Mouse (Mus musculus): ENCODE measurements at regions not wholly inside any gene's neighbourhood (a gene's known extent, or its start where the extent isn't known, plus 50 kb on each side); places are given as distances from the start of the nearest gene placed in this dataset.

DNA sequence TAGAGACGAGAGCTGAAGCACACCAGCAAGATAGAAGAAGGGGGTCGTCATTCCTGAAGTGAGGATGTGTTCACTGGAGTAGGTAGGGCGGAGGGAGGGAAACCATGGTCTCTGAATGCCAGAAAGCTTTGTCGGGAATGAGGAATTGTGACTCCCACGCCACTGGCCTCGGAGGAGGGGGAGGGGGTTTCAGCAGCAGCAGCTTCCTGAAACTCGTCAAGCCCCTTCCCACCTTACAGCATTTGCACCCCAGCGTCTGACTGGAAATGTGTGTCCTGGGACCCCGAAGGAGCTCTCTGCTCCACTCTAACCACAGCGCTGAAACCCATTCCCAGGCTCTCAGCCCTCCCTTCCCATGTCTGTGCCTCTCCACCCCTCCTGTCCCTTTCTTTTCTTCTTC is 342.8 kb upstream of the Adgrl2 start:
- TF ChIP-seq POU5F1 (IDR thresholded peaks at IDR 0.05; ENCODE audit: borderline replicate concordance, low read length) = no peak
- no peak for TF ChIP-seq CTCF (conservative IDR thresholded peaks at IDR 0.05; ENCODE audit: low read length)
- no peak for TF ChIP-seq NANOG (IDR thresholded peaks at IDR 0.05; ENCODE audit: borderline replicate concordance, low read length)
- Histone ChIP-seq H3K9me3 (ENCODE audit: low read length) (no peaks in the 10 kb centered on the region), H3K36me3 (ENCODE audit: insufficient read depth, low read length) (no peaks in the 10 kb centered on the region), H3K4me1 (replicated peaks; ENCODE audit: low read depth, low read length) (peaks cover 14% of the 10 kb centered on the region; the same call in 1 of the 2 replicates), H3K27me3 (ENCODE audit: insufficient read depth, low read length) (peaks cover 14% of the 10 kb centered on the region), H3K4me3 (replicated peaks; ENCODE audit: low read length) (no peak overlapping the region)

DNA sequence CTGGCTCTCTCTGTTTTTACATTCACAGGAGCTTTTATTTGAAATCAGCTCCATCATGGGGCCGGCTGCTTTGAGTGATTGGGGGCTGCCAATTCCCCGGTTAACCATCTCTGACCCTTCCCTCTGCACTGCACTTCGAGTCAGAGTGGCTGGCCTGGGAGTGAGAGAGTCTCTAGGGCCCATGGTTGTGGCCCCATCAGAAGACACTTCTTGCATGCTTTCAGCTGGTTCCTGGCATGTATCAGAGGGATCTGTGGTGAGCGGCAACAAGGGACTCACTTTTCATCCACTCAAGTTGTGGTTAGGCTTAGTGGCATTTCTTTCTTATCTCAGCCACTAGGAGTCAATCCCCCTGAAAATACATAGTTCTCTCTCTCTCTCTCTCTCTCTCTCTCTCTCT is 341.8 kb upstream of the Adgrl2 start:
- H3K9me3 ChIP-seq (ENCODE audit: low read length) = no peaks in the 10 kb centered on the region

DNA sequence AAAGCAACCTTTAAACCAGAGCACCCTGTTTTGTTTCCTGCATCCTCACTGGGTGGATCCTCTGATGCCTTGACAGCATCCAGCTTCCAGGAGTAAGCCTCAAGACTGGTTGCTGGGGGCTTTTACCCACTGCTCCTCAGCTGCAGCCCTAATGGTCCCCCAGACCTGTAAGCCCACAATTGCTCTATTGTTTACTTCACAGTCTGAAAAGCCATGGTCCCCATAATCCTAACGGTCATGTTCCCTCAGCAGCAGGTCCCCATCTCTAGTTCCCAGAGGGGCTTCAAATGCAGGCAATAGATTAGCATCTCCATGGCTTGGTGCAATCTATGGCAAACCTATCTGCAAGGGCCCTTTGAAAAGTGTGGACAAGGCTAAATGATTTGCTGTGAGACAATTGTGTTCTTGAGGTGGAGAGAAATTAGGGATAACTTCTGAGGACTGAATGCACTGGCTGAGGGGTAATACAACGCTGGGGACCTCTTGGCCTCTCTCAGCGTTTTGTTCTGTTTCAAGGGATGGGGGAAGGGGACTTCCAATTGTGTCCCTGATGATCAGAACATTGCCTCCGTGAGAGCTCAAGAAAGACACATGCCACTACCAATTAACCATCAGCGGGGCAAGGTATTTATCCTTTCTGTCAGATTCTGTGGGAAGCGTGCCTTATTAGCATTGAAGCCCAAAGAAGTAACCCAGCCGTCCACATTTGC is 341.1 kb upstream of the Adgrl2 start:
- TF ChIP-seq CTCF (conservative IDR thresholded peaks at IDR 0.05; ENCODE audit: low read length) (no peak), POU5F1 (IDR thresholded peaks at IDR 0.05; ENCODE audit: borderline replicate concordance, low read length) (no peak), NANOG (IDR thresholded peaks at IDR 0.05; ENCODE audit: borderline replicate concordance, low read length) (no peak)
- Histone ChIP-seq H3K27me3 (ENCODE audit: insufficient read depth, low read length) (peaks cover 14% of the 10 kb centered on the region), H3K36me3 (ENCODE audit: insufficient read depth, low read length) (no peaks in the 10 kb centered on the region), H3K4me3 (replicated peaks; ENCODE audit: low read length) (no peak overlapping the region), H3K9me3 (ENCODE audit: low read length) (no peaks in the 10 kb centered on the region), H3K4me1 (replicated peaks; ENCODE audit: low read depth, low read length) (peaks cover 14% of the 10 kb centered on the region; the same call in 1 of the 2 replicates)

More for the DNA sequence above, 341.8 kb upstream of the Adgrl2 start:
- Histone ChIP-seq H3K27me3 (ENCODE audit: insufficient read depth, low read length) (peaks cover 14% of the 10 kb centered on the region), H3K4me3 (replicated peaks; ENCODE audit: low read length) (no peak overlapping the region), H3K4me1 (replicated peaks; ENCODE audit: low read depth, low read length) (peaks cover 14% of the 10 kb centered on the region; the same call in 1 of the 2 replicates), H3K36me3 (ENCODE audit: insufficient read depth, low read length) (no peaks in the 10 kb centered on the region)
- TF ChIP-seq CTCF (conservative IDR thresholded peaks at IDR 0.05; ENCODE audit: low read length) (no peak), NANOG (IDR thresholded peaks at IDR 0.05; ENCODE audit: borderline replicate concordance, low read length) (no peak), POU5F1 (IDR thresholded peaks at IDR 0.05; ENCODE audit: borderline replicate concordance, low read length) (no peak)

DNA sequence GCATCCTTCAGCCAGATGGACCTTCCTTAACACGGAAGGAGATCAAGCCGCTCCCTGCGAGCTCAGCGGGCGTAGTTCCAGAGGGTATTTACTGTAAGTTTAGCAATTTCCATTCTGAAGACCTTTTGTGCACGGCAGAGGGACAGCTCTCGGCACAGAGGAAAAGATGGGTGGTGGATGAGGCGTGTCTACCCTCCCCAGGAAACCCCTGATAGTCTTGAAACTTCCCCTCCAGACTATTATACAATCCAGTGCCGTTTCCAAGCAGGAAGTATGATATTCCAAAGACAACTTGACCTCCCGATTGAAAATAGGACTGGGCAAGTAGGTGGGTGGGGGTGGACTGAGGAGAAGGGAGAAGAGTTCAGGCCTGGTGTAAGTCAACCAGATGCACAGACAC is 340.4 kb upstream of the Adgrl2 start:
- TF ChIP-seq CTCF (conservative IDR thresholded peaks at IDR 0.05; ENCODE audit: low read length) (no peak), NANOG (IDR thresholded peaks at IDR 0.05; ENCODE audit: borderline replicate concordance, low read length) (no peak), POU5F1 (IDR thresholded peaks at IDR 0.05; ENCODE audit: borderline replicate concordance, low read length) (no peak)
- H3K27me3 ChIP-seq (ENCODE audit: insufficient read depth, low read length) = peaks cover 14% of the 10 kb centered on the region
- H3K9me3 ChIP-seq (ENCODE audit: low read length) = no peaks in the 10 kb centered on the region
- no peaks in the 10 kb centered on the region for H3K36me3 ChIP-seq (ENCODE audit: insufficient read depth, low read length)
- peaks cover 14% of the 10 kb centered on the region; the same call in 1 of the 2 replicates for H3K4me1 ChIP-seq (replicated peaks; ENCODE audit: low read depth, low read length)
- H3K4me3 ChIP-seq (replicated peaks; ENCODE audit: low read length) = no peak overlapping the region

DNA sequence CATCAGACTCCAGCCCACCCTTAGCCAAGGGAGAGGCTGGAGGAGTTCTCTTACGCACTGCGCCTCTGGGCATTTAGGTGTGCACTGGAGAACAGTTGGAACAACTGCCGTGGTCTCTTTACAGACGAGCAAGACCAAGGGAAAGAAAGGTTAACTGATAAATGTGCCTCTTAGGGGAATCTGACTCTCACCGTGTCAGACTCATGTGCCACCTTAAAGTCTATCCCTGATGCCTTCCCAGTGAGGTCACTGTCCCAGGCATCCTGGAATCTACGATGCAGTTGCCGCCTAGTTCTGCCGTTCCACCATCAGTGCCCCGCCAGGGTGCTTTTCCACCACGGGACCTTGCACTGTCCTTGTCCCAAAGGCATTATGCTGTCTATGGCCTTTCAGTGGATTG is 339.7 kb upstream of the Adgrl2 start:
- Histone ChIP-seq H3K4me3 (replicated peaks; ENCODE audit: low read length) (no peak overlapping the region), H3K4me1 (replicated peaks; ENCODE audit: low read depth, low read length) (peaks cover 14% of the 10 kb centered on the region; the same call in 1 of the 2 replicates), H3K27me3 (ENCODE audit: insufficient read depth, low read length) (peaks cover 14% of the 10 kb centered on the region), H3K36me3 (ENCODE audit: insufficient read depth, low read length) (no peaks in the 10 kb centered on the region), H3K9me3 (ENCODE audit: low read length) (no peaks in the 10 kb centered on the region)
- TF ChIP-seq CTCF (conservative IDR thresholded peaks at IDR 0.05; ENCODE audit: low read length) = no peak
- no peak for TF ChIP-seq POU5F1 (IDR thresholded peaks at IDR 0.05; ENCODE audit: borderline replicate concordance, low read length)
- no peak for TF ChIP-seq NANOG (IDR thresholded peaks at IDR 0.05; ENCODE audit: borderline replicate concordance, low read length)

DNA sequence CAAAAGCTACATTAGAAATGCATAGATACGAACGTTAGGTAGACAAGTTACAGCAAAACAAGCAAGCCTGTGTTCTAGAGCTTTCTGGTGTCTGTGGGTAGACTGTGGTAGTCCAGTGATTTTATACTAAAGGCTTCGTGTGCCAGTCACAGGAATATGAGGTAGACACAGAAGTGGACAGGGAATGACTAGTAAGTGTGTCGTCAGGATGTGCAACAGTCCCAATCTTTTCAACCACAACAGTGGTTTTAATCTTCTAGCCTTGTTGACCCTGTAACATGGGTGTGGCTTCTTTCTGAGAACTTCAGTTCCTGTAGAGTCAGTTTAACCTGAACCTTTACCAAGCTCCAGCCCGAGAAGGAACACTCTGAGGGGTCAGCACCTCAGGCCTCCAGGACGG is 339.3 kb upstream of the Adgrl2 start:
- Histone ChIP-seq H3K4me1 (replicated peaks; ENCODE audit: low read depth, low read length) (peaks cover 14% of the 10 kb centered on the region; the same call in 1 of the 2 replicates), H3K9me3 (ENCODE audit: low read length) (no peaks in the 10 kb centered on the region), H3K27me3 (ENCODE audit: insufficient read depth, low read length) (peaks cover 14% of the 10 kb centered on the region), H3K36me3 (ENCODE audit: insufficient read depth, low read length) (no peaks in the 10 kb centered on the region), H3K4me3 (replicated peaks; ENCODE audit: low read length) (no peak overlapping the region)
- TF ChIP-seq NANOG (IDR thresholded peaks at IDR 0.05; ENCODE audit: borderline replicate concordance, low read length) (no peak), CTCF (conservative IDR thresholded peaks at IDR 0.05; ENCODE audit: low read length) (no peak), POU5F1 (IDR thresholded peaks at IDR 0.05; ENCODE audit: borderline replicate concordance, low read length) (no peak)

DNA sequence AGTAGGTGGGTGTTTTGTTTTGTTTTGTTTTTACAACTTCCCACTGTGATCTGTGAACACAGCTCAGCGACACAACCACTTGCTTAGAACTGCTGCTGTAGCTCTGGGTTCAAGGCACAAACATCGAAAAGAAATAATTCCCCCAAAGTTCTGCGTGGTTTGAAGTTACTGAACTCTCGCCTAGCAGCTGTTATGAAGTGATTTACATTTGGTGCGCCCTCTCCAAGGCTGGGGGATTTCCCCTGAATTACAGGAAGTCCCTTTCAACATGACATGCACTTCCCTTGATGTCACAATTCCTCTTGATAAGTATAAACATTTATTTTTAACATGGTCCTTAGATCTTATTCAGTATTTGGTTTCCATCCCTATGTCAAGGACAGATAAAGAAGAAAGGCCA is 336.3 kb upstream of the Adgrl2 start:
- Histone ChIP-seq H3K27me3 (ENCODE audit: insufficient read depth, low read length) (peaks cover 6% of the 10 kb centered on the region; the same call in 1 of the 2 replicates), H3K36me3 (ENCODE audit: insufficient read depth, low read length) (no peaks in the 10 kb centered on the region), H3K9me3 (ENCODE audit: low read length) (no peaks in the 10 kb centered on the region; the same call in 1 of the 2 replicates), H3K4me1 (replicated peaks; ENCODE audit: low read depth, low read length) (peaks cover 14% of the 10 kb centered on the region; the same call in 1 of the 2 replicates), H3K4me3 (replicated peaks; ENCODE audit: low read length) (no peak overlapping the region)
- no peak for TF ChIP-seq NANOG (IDR thresholded peaks at IDR 0.05; ENCODE audit: borderline replicate concordance, low read length)
- no peak for TF ChIP-seq CTCF (conservative IDR thresholded peaks at IDR 0.05; ENCODE audit: low read length)
- no peak for TF ChIP-seq POU5F1 (IDR thresholded peaks at IDR 0.05; ENCODE audit: borderline replicate concordance, low read length)

DNA sequence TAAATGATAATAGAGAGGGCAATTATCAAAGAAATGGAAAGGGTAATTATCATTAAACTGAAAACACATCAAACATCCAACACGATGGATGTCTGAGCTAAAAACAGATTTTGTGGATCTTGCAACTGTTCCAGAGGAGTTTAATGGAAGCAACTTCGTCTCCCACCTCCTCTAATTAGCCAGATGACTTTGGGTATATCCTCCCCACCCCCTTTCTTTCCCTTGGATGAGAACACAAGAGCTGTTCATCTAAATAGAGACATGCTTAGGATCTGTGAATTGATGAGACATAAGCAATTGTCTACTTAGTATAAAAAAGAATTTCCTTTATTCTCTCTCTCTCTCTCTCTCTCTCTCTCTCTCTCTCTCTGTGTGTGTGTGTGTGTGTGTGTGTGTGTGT is 333.7 kb upstream of the Adgrl2 start:
- Histone ChIP-seq H3K4me3 (replicated peaks; ENCODE audit: low read length) (no peak overlapping the region), H3K36me3 (ENCODE audit: insufficient read depth, low read length) (no peaks in the 10 kb centered on the region), H3K9me3 (ENCODE audit: low read length) (no peaks in the 10 kb centered on the region; the same call in 1 of the 2 replicates), H3K4me1 (replicated peaks; ENCODE audit: low read depth, low read length) (no peaks in the 10 kb centered on the region), H3K27me3 (ENCODE audit: insufficient read depth, low read length) (no peaks in the 10 kb centered on the region)
- TF ChIP-seq NANOG (IDR thresholded peaks at IDR 0.05; ENCODE audit: borderline replicate concordance, low read length) (no peak), POU5F1 (IDR thresholded peaks at IDR 0.05; ENCODE audit: borderline replicate concordance, low read length) (no peak), CTCF (conservative IDR thresholded peaks at IDR 0.05; ENCODE audit: low read length) (no peak)
